In the genomic region with DNA sequence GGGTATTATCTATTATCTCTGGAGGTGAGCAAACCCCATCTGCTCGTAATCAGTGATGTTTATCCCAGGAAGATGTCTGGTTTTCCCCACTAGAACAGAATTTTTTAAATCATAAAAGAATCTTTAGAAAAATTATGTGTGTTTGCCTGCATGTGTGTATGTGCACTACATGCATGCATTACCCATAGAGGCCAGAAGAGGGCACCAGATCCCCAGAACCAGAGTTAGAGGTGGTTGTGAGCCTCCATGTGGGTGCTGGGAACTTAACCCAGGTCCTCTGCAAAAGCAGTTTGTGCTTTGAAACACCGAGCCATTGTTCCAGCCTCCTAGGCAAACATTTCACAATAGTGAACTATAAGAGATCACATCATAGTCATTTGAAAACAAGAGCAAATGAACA, we compare ENCODE assay signal across 21 mouse cellular contexts. TPM values are rescaled to one million over a fixed set of nuclear protein-coding genes. Genes with fewer than 3 reads are reported as not detected.
A peak's percentile ranks its signal among the peaks of the same experiment; 100 is the strongest.
DNase-seq lines count a peak whose midpoint lies in the region; ATAC-seq and TF ChIP-seq lines count a peak whose summit lies in the region.
"Had no signal": no experiment of that assay in that cellular context is flagged by ENCODE, and none has a peak within 500 bp of the region (broad histone marks: within the 10 kb centered on the region; RNA-seq: fewer than 3 reads in every experiment).

No protein-coding gene starts in this region.

- H3K4me1 ChIP-seq in heart, embryonic 15.5 days (replicated peaks), result peaks cover 24% of the 10 kb centered on the region
- H3K4me1 ChIP-seq in liver, postnatal 0 days (ENCODE audit: insufficient read depth), result no peaks in the 10 kb centered on the region
- no peaks in the 10 kb centered on the region for H3K4me1 ChIP-seq in liver, embryonic 11.5 days (replicated peaks; ENCODE audit: control insufficient read depth, insufficient read depth, low read length)
- H3K4me1 ChIP-seq: neural tube, embryonic 15.5 days had no signal

- WGBS in heart, embryonic 15.5 days, result 95% methylated on average over 2 of the region's 2 CpGs
- WGBS in liver, postnatal 0 days (ENCODE audit: insufficient replicate concordance), result 83% methylated on average over 2 of the region's 2 CpGs
- WGBS in liver, embryonic 11.5 days, result 84% methylated on average over 2 of the region's 2 CpGs

- no peak overlapping the region for H3K4me3 ChIP-seq in heart, embryonic 15.5 days
- no peak overlapping the region for H3K4me3 ChIP-seq in liver, postnatal 0 days (ENCODE audit: low read depth, low read length)
- H3K4me3 ChIP-seq in liver, embryonic 11.5 days (ENCODE audit: low read depth, low read length), result no peak overlapping the region
- H3K4me3 ChIP-seq: hindbrain, embryonic 10.5 days; midbrain, embryonic 10.5 days; neural tube, embryonic 15.5 days had no signal

- H3K27me3 ChIP-seq in heart, embryonic 15.5 days, result no peaks in the 10 kb centered on the region
- H3K27me3 ChIP-seq in liver, postnatal 0 days (ENCODE audit: insufficient read depth, low read length), result no peaks in the 10 kb centered on the region
- H3K27me3 ChIP-seq in liver, embryonic 11.5 days (replicated peaks; ENCODE audit: control insufficient read depth, insufficient read depth, low read length), result no peaks in the 10 kb centered on the region
- H3K27me3 ChIP-seq: neural tube, embryonic 15.5 days had no signal

- TF ChIP-seq POLR2A in brain, embryonic 14.5 days (IDR thresholded peaks at IDR 0.05; ENCODE audit: borderline replicate concordance, extremely low read depth, insufficient read depth, insufficient read length, poor library complexity, severe bottlenecking), result no peak

- TF ChIP-seq EP300 in liver, postnatal 0 days (IDR thresholded peaks at IDR 0.05; ENCODE audit: low read depth), result no peak

- no peak for ATAC-seq in CD4-positive, CD25-positive, alpha-beta regulatory T cell, adult 4 months
- no peak for ATAC-seq in heart, embryonic 15.5 days (replicated peaks; ENCODE audit: insufficient number of reproducible peaks, insufficient read depth, low FRiP score, low read depth)
- ATAC-seq in liver, postnatal 0 days, result no peak
- ATAC-seq in liver, embryonic 11.5 days (replicated peaks; ENCODE audit: low FRiP score), result no peak

- no peaks in the 10 kb centered on the region for H3K36me3 ChIP-seq in heart, embryonic 15.5 days
- no peaks in the 10 kb centered on the region for H3K36me3 ChIP-seq in liver, postnatal 0 days (replicated peaks; ENCODE audit: insufficient read depth, low read length)
- no peaks in the 10 kb centered on the region for H3K36me3 ChIP-seq in liver, embryonic 11.5 days (ENCODE audit: control insufficient read depth, insufficient read depth, low read length)
- H3K36me3 ChIP-seq: hindbrain, embryonic 10.5 days; midbrain, embryonic 10.5 days; neural tube, embryonic 15.5 days had no signal

- no peak overlapping the region for H3K9ac ChIP-seq in heart, embryonic 15.5 days
- no peak overlapping the region for H3K9ac ChIP-seq in liver, postnatal 0 days (replicated peaks)
- no peak overlapping the region for H3K9ac ChIP-seq in liver, embryonic 11.5 days (ENCODE audit: low read depth, low read length)
- H3K9ac ChIP-seq: neural tube, embryonic 15.5 days had no signal

- 0 out of 2 replicates have a peak, but pooled peaks cover 5% of the 10 kb centered on the region for H3K9me3 ChIP-seq in heart, embryonic 15.5 days (replicated peaks)
- peaks cover 8% of the 10 kb centered on the region for H3K9me3 ChIP-seq in liver, postnatal 0 days (ENCODE audit: low read length)
- H3K9me3 ChIP-seq in liver, embryonic 11.5 days (ENCODE audit: control insufficient read depth, low read length), result peaks cover 8% of the 10 kb centered on the region; the same call in 1 of the 2 replicates
- H3K9me3 ChIP-seq: neural tube, embryonic 15.5 days had no signal

- no peak overlapping the region for H3K4me2 ChIP-seq in heart, embryonic 15.5 days
- no peak overlapping the region for H3K4me2 ChIP-seq in liver, postnatal 0 days (ENCODE audit: low read depth, low read length)
- H3K4me2 ChIP-seq in liver, embryonic 11.5 days, result no peak overlapping the region
- H3K4me2 ChIP-seq: neural tube, embryonic 15.5 days had no signal

- TF ChIP-seq CTCF in liver, postnatal 0 days (IDR thresholded peaks at IDR 0.05; ENCODE audit: low read depth), result peak; percentile 39
- 0 out of 2 replicates have a peak, but pooled peaks have one; percentile 4 for TF ChIP-seq CTCF in brain, embryonic 14.5 days (IDR thresholded peaks at IDR 0.05; ENCODE audit: borderline replicate concordance, extremely low read depth, insufficient read depth, insufficient read length)

- DNase-seq in CD4-positive, CD25-positive, alpha-beta regulatory T cell, adult 2 months (ENCODE audit: low read depth, low spot score), result peak; percentile 6
- DNase-seq in heart, postnatal 4 days, result no peak
- no peak for DNase-seq in liver, postnatal 0 days
- no peak for DNase-seq in liver, embryonic 11.5 days (ENCODE audit: low spot score)
- no peak for DNase-seq in brain, embryonic 14.5 days (ENCODE audit: low read depth)
- DNase-seq in frontal cortex, adult 2 months (ENCODE audit: extremely low spot score in 1 of 2, low spot score in 1 of 2), result no peak
- DNase-seq: adrenal gland, postnatal 14 days; cerebellum, adult 9-11 months; gastrocnemius, postnatal 25 days; kidney, postnatal 10 days; retina, postnatal 1 day had no signal

- peak overlapping the region; percentile 39; the same call in 1 of the 2 replicates for H3K27ac ChIP-seq in heart, embryonic 15.5 days
- no peak overlapping the region for H3K27ac ChIP-seq in liver, postnatal 0 days (ENCODE audit: low read depth)
- no peak overlapping the region for H3K27ac ChIP-seq in liver, embryonic 11.5 days (ENCODE audit: low read depth, low read length)
- H3K27ac ChIP-seq: hindbrain, embryonic 10.5 days; midbrain, embryonic 10.5 days; neural tube, embryonic 15.5 days had no signal

RNA-seq across cellular contexts. Expression of a gene that starts 11.5 kb away (rescaled TPM):
- polyA plus RNA-seq in CD4-positive, CD25-positive, alpha-beta regulatory T cell, adult 4 months (2017; shearing (Covaris generic)), result 10 to 100 TPM in 1 of 2 experiments, 1 to 10 TPM in 1; 5.8 to 10.1 TPM
- 50.5 and 50.8 TPM in 2 replicates for polyA plus RNA-seq in heart, embryonic 15.5 days (2015; fragmentation: Nextera tagmentation; extraction: Ambion mirVana)
- 100 to 1,000 TPM in 1 of 2 experiments, 10 to 100 TPM in 1; 95.3 to 106 TPM for total RNA-seq in heart, postnatal 4 days (2021)
- 8.9 and 11.3 TPM in 2 replicates for polyA plus RNA-seq in liver, postnatal 0 days (2015; fragmentation: Nextera tagmentation; extraction: Ambion mirVana)
- 31.1 and 33.1 TPM in 2 replicates for polyA plus RNA-seq in liver, embryonic 11.5 days (2014; fragmentation: Nextera tagmentation; extraction: Ambion mirVana)
- polyA plus RNA-seq in brain, embryonic 14.5 days (2012; rRNA removed), result 10.1 and 15.1 TPM in 2 replicates
- 51.1 and 60.2 TPM in 2 replicates for polyA plus RNA-seq in frontal cortex, adult 2 months (2012; rRNA removed)

RNA-seq across cellular contexts. Expression of a gene that starts 26.9 kb away (rescaled TPM):
- not detected for polyA plus RNA-seq in CD4-positive, CD25-positive, alpha-beta regulatory T cell, adult 4 months (2017; shearing (Covaris generic))
- 0.53 TPM in 1 of 2 replicates, not detected in the other for polyA plus RNA-seq in heart, embryonic 15.5 days (2015; fragmentation: Nextera tagmentation; extraction: Ambion mirVana)
- total RNA-seq in heart, postnatal 4 days (2021), result under 1 TPM; 0.47 to 0.62 TPM
- not detected in 2 replicates for polyA plus RNA-seq in liver, postnatal 0 days (2015; fragmentation: Nextera tagmentation; extraction: Ambion mirVana)
- not detected in 2 replicates for polyA plus RNA-seq in liver, embryonic 11.5 days (2014; fragmentation: Nextera tagmentation; extraction: Ambion mirVana)
- polyA plus RNA-seq in brain, embryonic 14.5 days (2012; rRNA removed), result not detected in 2 replicates
- 0.08 and 0.20 TPM in 2 replicates for polyA plus RNA-seq in frontal cortex, adult 2 months (2012; rRNA removed)
- total RNA-seq: adrenal gland, postnatal 14 days; gastrocnemius, postnatal 25 days; layer of hippocampus, postnatal 14 days; left cerebral cortex, postnatal 36 days; liver, adult 2 months had no signal
- polyA plus RNA-seq: hindbrain, embryonic 10.5 days; intestine, embryonic 14.5 days; midbrain, embryonic 10.5 days; neural tube, embryonic 15.5 days; thymus, postnatal 0 days had no signal
